Mouse (Mus musculus) spleen, adult 2 months (tissue): ENCODE data around the gene Klrb1b.

Experiments used
- CTCF ChIP-seq: fragments of 200-500 bp; IDR thresholded peaks from 2 replicates; pipeline ENCODE4 v1.5.1; 2011; ENCODE audit warnings: mild to moderate bottlenecking, inconsistent platforms; ENCODE audit not compliant: insufficient read depth, insufficient read length, insufficient replicate concordance; ENCODE audit errors: extremely low read depth
- POLR2A ChIP-seq: fragments of 200-500 bp; IDR thresholded peaks from 2 replicates; pipeline ENCODE4 v1.6.1; 2011; ENCODE audit warnings: low read depth, low read length, inconsistent platforms

GRCm38 (mm10) chr6:128868861-128869260, 42.7 kb upstream of the Klrb1b start:
- TF ChIP-seq POLR2A (no peak), CTCF (no peak)
